Mouse (Mus musculus): ENCODE results near the gene Islr. TPM values are rescaled to one million over a fixed set of nuclear protein-coding genes. Genes with fewer than 3 reads are reported as not detected.

Islr gene
- polyA plus RNA-seq, 1 experiment, result 5.6 TPM

DNA sequence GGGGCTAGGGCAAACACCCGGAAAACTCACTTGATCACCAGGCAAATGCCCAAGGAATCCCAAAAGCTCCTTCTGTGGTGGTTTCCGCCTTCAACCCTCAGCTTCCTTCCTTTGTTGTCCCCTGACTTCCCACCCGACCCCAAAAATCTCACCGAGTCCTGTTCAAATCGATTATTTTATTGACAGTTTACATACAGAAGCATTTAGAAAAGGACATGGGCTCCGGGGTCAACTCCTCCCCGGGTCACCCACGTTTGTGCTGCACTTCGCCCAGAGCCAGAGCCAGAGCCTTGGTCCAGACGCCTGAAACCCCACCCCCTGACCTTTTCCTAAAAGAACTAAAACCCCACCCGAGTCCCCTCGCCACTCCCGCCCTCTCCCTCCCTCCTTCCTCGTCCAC, 8.0 kb downstream of the Islr start:
- TF ChIP-seq POLR2A (IDR thresholded peaks at IDR 0.05; ENCODE audit: control insufficient read depth, low read depth, low read length) (no peak), CTCF (IDR thresholded peaks at IDR 0.05; ENCODE audit: control insufficient read depth, insufficient read depth, insufficient replicate concordance, low read depth, low read length) (no peak)
- H3K4me3 ChIP-seq (ENCODE audit: control insufficient read depth, low read depth, low read length), result no peak overlapping the region
- no peaks in the 10 kb centered on the region for H3K36me3 ChIP-seq (ENCODE audit: control insufficient read depth, insufficient read depth, low read length)
- H3K4me1 ChIP-seq (ENCODE audit: control insufficient read depth, insufficient read depth, low read length), result peaks cover 14% of the 10 kb centered on the region
- H3K27ac ChIP-seq (ENCODE audit: control insufficient read depth, insufficient read depth, low read depth, low read length), result no peak overlapping the region
- H3K27me3 ChIP-seq (ENCODE audit: control insufficient read depth, insufficient read depth, low read length), result no peaks in the 10 kb centered on the region

DNA sequence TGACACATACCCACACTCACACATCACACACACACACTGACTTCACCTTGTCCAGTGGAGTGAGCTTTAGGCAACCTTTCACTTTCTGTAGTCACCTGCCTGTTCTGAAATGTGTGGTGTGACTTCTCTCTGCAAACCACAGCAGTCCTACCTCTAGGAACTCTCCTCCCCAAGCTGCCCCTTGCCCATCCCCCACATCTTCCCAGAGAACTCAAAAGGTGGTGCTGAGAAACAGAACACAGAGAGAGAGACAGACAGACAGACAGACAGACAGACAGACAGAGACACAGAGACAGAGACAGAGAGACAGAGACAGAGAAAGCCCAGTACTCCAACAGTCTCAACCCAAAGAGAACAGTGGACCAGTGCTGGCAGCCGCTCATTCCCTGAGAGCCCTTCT, 8.4 kb downstream of the Islr start:
- TF ChIP-seq POLR2A (IDR thresholded peaks at IDR 0.05; ENCODE audit: control insufficient read depth, low read depth, low read length), result no peak
- TF ChIP-seq CTCF (IDR thresholded peaks at IDR 0.05; ENCODE audit: control insufficient read depth, insufficient read depth, insufficient replicate concordance, low read depth, low read length), result no peak
- H3K36me3 ChIP-seq (ENCODE audit: control insufficient read depth, insufficient read depth, low read length), result no peaks in the 10 kb centered on the region
- H3K4me3 ChIP-seq (ENCODE audit: control insufficient read depth, low read depth, low read length), result no peak overlapping the region
- H3K27ac ChIP-seq (ENCODE audit: control insufficient read depth, insufficient read depth, low read depth, low read length), result peak overlapping the region; percentile 41
- H3K4me1 ChIP-seq (ENCODE audit: control insufficient read depth, insufficient read depth, low read length), result peaks cover 14% of the 10 kb centered on the region
- no peaks in the 10 kb centered on the region for H3K27me3 ChIP-seq (ENCODE audit: control insufficient read depth, insufficient read depth, low read length)

- Histone ChIP-seq H3K27ac (ENCODE audit: control insufficient read depth, insufficient read depth, low read depth, low read length) (peak overlapping the region; percentile 67), H3K27me3 (ENCODE audit: control insufficient read depth, insufficient read depth, low read length) (no peaks in the 10 kb centered on the region), H3K36me3 (ENCODE audit: control insufficient read depth, insufficient read depth, low read length) (no peaks in the 10 kb centered on the region), H3K4me3 (ENCODE audit: control insufficient read depth, low read depth, low read length) (no peak overlapping the region), H3K4me1 (ENCODE audit: control insufficient read depth, insufficient read depth, low read length) (peaks cover 12% of the 10 kb centered on the region)
- TF ChIP-seq CTCF (IDR thresholded peaks at IDR 0.05; ENCODE audit: control insufficient read depth, insufficient read depth, insufficient replicate concordance, low read depth, low read length) (no peak), POLR2A (IDR thresholded peaks at IDR 0.05; ENCODE audit: control insufficient read depth, low read depth, low read length) (no peak)
Measured at GRCm38 (mm10) chr9:58194222-58194621, 9.9 kb downstream of the Islr start.

GRCm38 (mm10) chr9:58184456-58184855, 19.6 kb downstream of the Islr start:
- TF ChIP-seq POLR2A (IDR thresholded peaks at IDR 0.05; ENCODE audit: control insufficient read depth, low read depth, low read length), result no peak
- no peak for TF ChIP-seq CTCF (IDR thresholded peaks at IDR 0.05; ENCODE audit: control insufficient read depth, insufficient read depth, insufficient replicate concordance, low read depth, low read length)

GRCm38 (mm10) chr9:58179390-58179789, 24.7 kb downstream of the Islr start:
- TF ChIP-seq CTCF (IDR thresholded peaks at IDR 0.05; ENCODE audit: control insufficient read depth, insufficient read depth, insufficient replicate concordance, low read depth, low read length) (no peak), POLR2A (IDR thresholded peaks at IDR 0.05; ENCODE audit: control insufficient read depth, low read depth, low read length) (no peak)
- Histone ChIP-seq H3K27me3 (ENCODE audit: control insufficient read depth, insufficient read depth, low read length) (no peaks in the 10 kb centered on the region), H3K27ac (ENCODE audit: control insufficient read depth, insufficient read depth, low read depth, low read length) (no peak overlapping the region), H3K4me1 (ENCODE audit: control insufficient read depth, insufficient read depth, low read length) (no peaks in the 10 kb centered on the region), H3K36me3 (ENCODE audit: control insufficient read depth, insufficient read depth, low read length) (no peaks in the 10 kb centered on the region), H3K4me3 (ENCODE audit: control insufficient read depth, low read depth, low read length) (no peak overlapping the region)

More at GRCm38 (mm10) chr9:58184456-58184855, 19.6 kb downstream of the Islr start:
- Histone ChIP-seq H3K27me3 (ENCODE audit: control insufficient read depth, insufficient read depth, low read length) (no peaks in the 10 kb centered on the region), H3K27ac (ENCODE audit: control insufficient read depth, insufficient read depth, low read depth, low read length) (no peak overlapping the region), H3K4me3 (ENCODE audit: control insufficient read depth, low read depth, low read length) (no peak overlapping the region), H3K36me3 (ENCODE audit: control insufficient read depth, insufficient read depth, low read length) (no peaks in the 10 kb centered on the region), H3K4me1 (ENCODE audit: control insufficient read depth, insufficient read depth, low read length) (no peaks in the 10 kb centered on the region)

DNA sequence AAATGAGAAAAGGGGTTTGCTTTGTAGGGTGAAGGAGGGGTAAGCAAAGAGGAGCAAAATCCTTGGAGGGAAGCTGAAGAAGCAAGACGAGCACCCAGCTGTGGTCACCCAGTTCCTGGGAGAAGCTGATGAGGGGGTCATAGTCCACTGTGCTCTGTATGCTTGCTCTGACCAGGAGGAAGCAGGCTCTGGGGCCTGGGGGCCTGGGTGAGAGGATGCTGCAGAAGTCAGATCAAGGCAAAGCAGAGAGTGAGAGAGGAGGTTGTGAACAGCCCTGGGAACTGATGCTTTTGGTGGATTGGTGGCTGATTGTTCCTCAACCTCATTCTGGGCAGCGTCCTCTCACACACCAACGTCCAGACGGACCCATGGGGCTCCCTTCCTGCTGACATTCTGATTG, 26.9 kb downstream of the Islr start:
- Histone ChIP-seq H3K4me1 (ENCODE audit: control insufficient read depth, insufficient read depth, low read length) (no peaks in the 10 kb centered on the region), H3K27ac (ENCODE audit: control insufficient read depth, insufficient read depth, low read depth, low read length) (no peak overlapping the region), H3K4me3 (ENCODE audit: control insufficient read depth, low read depth, low read length) (no peak overlapping the region), H3K27me3 (ENCODE audit: control insufficient read depth, insufficient read depth, low read length) (no peaks in the 10 kb centered on the region), H3K36me3 (ENCODE audit: control insufficient read depth, insufficient read depth, low read length) (no peaks in the 10 kb centered on the region)
- TF ChIP-seq CTCF (IDR thresholded peaks at IDR 0.05; ENCODE audit: control insufficient read depth, insufficient read depth, insufficient replicate concordance, low read depth, low read length), result no peak
- no peak for TF ChIP-seq POLR2A (IDR thresholded peaks at IDR 0.05; ENCODE audit: control insufficient read depth, low read depth, low read length)

DNA sequence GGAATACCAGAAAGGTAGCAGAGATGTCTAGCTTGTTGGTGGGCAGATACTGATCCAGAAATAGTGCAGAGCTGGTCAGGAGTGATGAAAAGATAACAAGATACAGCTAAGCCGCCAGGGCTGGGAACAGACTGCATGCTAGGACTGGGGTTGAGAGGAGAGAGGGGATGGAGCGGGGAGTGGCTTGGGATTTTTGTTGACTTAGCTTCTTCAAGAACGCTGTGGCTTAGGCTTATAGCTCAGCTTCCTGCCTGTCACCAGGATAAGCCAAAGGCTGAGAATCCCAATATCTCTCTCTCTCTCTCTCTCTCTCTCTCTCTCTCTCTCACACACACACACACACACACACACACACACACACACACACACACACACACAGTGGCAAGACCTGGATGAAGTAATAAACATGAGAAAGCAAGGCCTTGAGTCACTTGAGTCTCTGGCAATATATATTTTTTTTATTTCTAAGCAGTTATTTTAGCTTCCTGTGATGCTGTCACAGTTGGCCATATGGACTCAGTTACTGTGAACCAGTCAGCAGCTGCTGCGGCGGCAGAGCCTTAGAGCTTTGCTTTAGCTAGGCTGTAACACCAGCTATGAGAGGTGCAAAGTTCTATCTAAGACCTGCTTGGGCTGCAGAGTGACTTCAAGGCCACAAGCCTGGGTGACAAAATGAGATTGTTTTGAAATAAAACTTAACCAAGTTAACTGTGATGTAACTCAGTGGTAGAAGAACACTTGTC, 28.2 kb downstream of the Islr start:
- no peaks in the 10 kb centered on the region for H3K36me3 ChIP-seq (ENCODE audit: control insufficient read depth, insufficient read depth, low read length)
- no peaks in the 10 kb centered on the region for H3K27me3 ChIP-seq (ENCODE audit: control insufficient read depth, insufficient read depth, low read length)
- no peaks in the 10 kb centered on the region for H3K4me1 ChIP-seq (ENCODE audit: control insufficient read depth, insufficient read depth, low read length)
- no peak overlapping the region for H3K4me3 ChIP-seq (ENCODE audit: control insufficient read depth, low read depth, low read length)
- TF ChIP-seq CTCF (IDR thresholded peaks at IDR 0.05; ENCODE audit: control insufficient read depth, insufficient read depth, insufficient replicate concordance, low read depth, low read length) (no peak), POLR2A (IDR thresholded peaks at IDR 0.05; ENCODE audit: control insufficient read depth, low read depth, low read length) (no peak)
- H3K27ac ChIP-seq (ENCODE audit: control insufficient read depth, insufficient read depth, low read depth, low read length), result no peak overlapping the region
